Comparison of ENCODE assay signal across 8 mouse cellular contexts in genomic region chr5:112325546-112326445, GRCm38 (mm10). TPM values are rescaled to one million over a fixed set of nuclear protein-coding genes. Genes with fewer than 3 reads are reported as not detected.
DNase-seq lines count a peak whose midpoint lies in the region; ATAC-seq lines count a peak whose summit lies in the region.

Gene Tfip11 (plus strand): TSS chr5:112326358.

- peak within 1 kb of the TSS; percentile 73 for H3K27ac ChIP-seq in lung, embryonic 16.5 days (ENCODE audit: low read length)

- peaks cover 16% of the 10 kb centered on the region for H3K4me1 ChIP-seq in lung, embryonic 16.5 days (replicated peaks; ENCODE audit: control insufficient read depth, insufficient read depth, low read length)

- peak within 1 kb of the TSS; percentile 89 for H3K4me3 ChIP-seq in lung, embryonic 16.5 days (ENCODE audit: low read length)

- H3K27me3 ChIP-seq in lung, embryonic 16.5 days (ENCODE audit: control insufficient read depth, insufficient read depth, low read depth, low read length): no peaks in the 10 kb centered on the region

- WGBS in lung, embryonic 16.5 days: 7% methylated on average over 48 of the region's 48 CpGs

- peak within 1 kb of the TSS; percentile 86 for H3K9ac ChIP-seq in lung, embryonic 16.5 days (ENCODE audit: low read length)

- H3K9me3 ChIP-seq in lung, embryonic 16.5 days (ENCODE audit: control insufficient read depth, low read length): no peaks in the 10 kb centered on the region

- DNase-seq in MEL-GATA-1-ER (ENCODE audit: extremely low read depth, low read depth): peak; percentile 82
- DNase-seq in cerebellum, adult 8-10 months: peak; percentile 93
- peak; percentile 97 for DNase-seq in forelimb bud, embryonic 11.5 days (ENCODE audit: low read depth, low spot score)
- DNase-seq in layer of hippocampus, adult 9-10 months (ENCODE audit: low spot score): peak; percentile 87
- DNase-seq in ovary, postnatal 10 days (ENCODE audit: low spot score): peak; percentile 94
- peak; percentile 88 to 94 for DNase-seq in thymus, postnatal 10 days (ENCODE audit: low spot score in 2 of 2)

- H3K36me3 ChIP-seq in lung, embryonic 16.5 days (ENCODE audit: control insufficient read depth, insufficient read depth, low read length): peaks cover 8% of the 10 kb centered on the region; the same call in 1 of the 2 replicates

- ATAC-seq in hematopoietic stem cell, adult 5-6 weeks (replicated peaks in 1 of 2; ENCODE audit: insufficient read depth in 1 of 2, low FRiP score in 2 of 2, low TSS enrichment in 1 of 2, low read depth in 1 of 2, poor library complexity in 2 of 2, severe bottlenecking in 2 of 2): peak; percentile 79 to 81
- peak; percentile 92 for ATAC-seq in lung, embryonic 16.5 days (ENCODE audit: low read depth)

- peak within 1 kb of the TSS; percentile 65 for H3K4me2 ChIP-seq in lung, embryonic 16.5 days (ENCODE audit: low read depth, low read length)

RNA-seq across cellular contexts. Expression of gene Tfip11, which starts in this region (rescaled TPM):
- total RNA-seq in hematopoietic stem cell, adult 5-6 weeks (2017): 21.5 and 22.2 TPM in 2 replicates
- polyA plus RNA-seq in lung, embryonic 16.5 days (2015; fragmentation: Nextera tagmentation; extraction: Ambion mirVana): 31.1 TPM in 2 replicates

Comparison
In these comparisons a context has a peak if more than half of its experiments do, and no peak if none do; other contexts are left out.
1. Peak in every context shown above with its lines: DNase-seq, ATAC-seq, H3K4me3 ChIP-seq and H3K27ac ChIP-seq.